Comparison of ENCODE assay signal across 8 mouse cellular contexts in the genomic region with DNA sequence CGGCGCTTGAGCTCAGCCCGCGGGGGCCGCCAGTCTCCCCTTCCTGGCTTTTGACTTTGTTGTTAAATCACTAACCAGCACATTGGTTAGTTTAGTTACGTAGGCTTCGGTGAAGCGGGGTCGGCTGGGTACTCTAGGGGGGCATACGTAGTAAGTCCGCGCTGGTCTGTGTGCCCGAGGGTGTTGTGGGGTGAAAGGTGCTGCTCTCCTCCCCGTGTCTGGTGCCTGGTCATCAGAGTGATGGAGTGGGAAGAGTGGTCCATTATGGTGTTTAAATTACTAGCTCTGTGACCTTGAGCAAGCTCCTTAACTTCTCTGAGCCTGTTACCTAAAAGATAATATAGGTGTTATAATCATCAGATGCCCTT. TPM values are rescaled to one million over a fixed set of nuclear protein-coding genes. Genes with fewer than 3 reads are reported as not detected.
A peak's percentile ranks its signal among the peaks of the same experiment; 100 is the strongest.
DNase-seq lines count a peak whose midpoint lies in the region; ATAC-seq and TF ChIP-seq lines count a peak whose summit lies in the region.

No protein-coding gene starts in this region.

- no peaks in the 10 kb centered on the region for H3K36me3 ChIP-seq in heart, adult 2 months (ENCODE audit: control insufficient read depth, insufficient read depth, low read length)
- H3K36me3 ChIP-seq in thymus, adult 2 months (ENCODE audit: control insufficient read depth, insufficient read depth, low read length): no peaks in the 10 kb centered on the region
- H3K36me3 ChIP-seq in liver, embryonic 15.5 days (replicated peaks): no peaks in the 10 kb centered on the region

- no peaks in the 10 kb centered on the region for H3K9me3 ChIP-seq in liver, embryonic 15.5 days (replicated peaks)

- DNase-seq in heart, adult 2 months: no peak
- DNase-seq in heart, postnatal 10 days: no peak
- no peak for DNase-seq in thymus, adult 2 months
- DNase-seq in thymus, postnatal 4 days: no peak
- DNase-seq in layer of hippocampus, postnatal 36 days: no peak
- no peak for DNase-seq in spleen, postnatal 14 days (ENCODE audit: low spot score in 2 of 2)

- intact Hi-C loops in heart, adult 2 months (cut with DNase I): no loop called here
- intact Hi-C loops in heart, postnatal 10 days (cut with DNase I): no loop called here

- H3K4me1 ChIP-seq in heart, adult 2 months (ENCODE audit: control insufficient read depth, insufficient read depth, low read length): no peaks in the 10 kb centered on the region
- peaks cover 10% of the 10 kb centered on the region; the same call in 1 of the 2 replicates for H3K4me1 ChIP-seq in thymus, adult 2 months (replicated peaks; ENCODE audit: control insufficient read depth, insufficient read depth, low read length)
- H3K4me1 ChIP-seq in liver, embryonic 15.5 days (replicated peaks): peaks cover 9% of the 10 kb centered on the region; the same call in 1 of the 2 replicates

- no peak for ATAC-seq in liver, embryonic 15.5 days (ENCODE audit: insufficient read depth)
- no peak for ATAC-seq in inflammation-experienced regulatory T-cells, adult 6 months

- no peak for TF ChIP-seq EP300 in heart, adult 2 months (IDR thresholded peaks at IDR 0.05; ENCODE audit: insufficient read depth, low read depth, low read length)

- WGBS in heart, adult 2 months: 3% methylated on average over 14 of the region's 14 CpGs
- 8% methylated on average over 14 of the region's 14 CpGs for WGBS in thymus, adult 2 months
- 1% methylated on average over 14 of the region's 14 CpGs for WGBS in liver, embryonic 15.5 days (ENCODE audit: insufficient replicate concordance)

- no peak for TF ChIP-seq CTCF in heart, adult 2 months (IDR thresholded peaks at IDR 0.05)
- TF ChIP-seq CTCF in thymus, adult 2 months (IDR thresholded peaks at IDR 0.05; ENCODE audit: borderline replicate concordance, control insufficient read depth, extremely low read depth, insufficient read depth, low read length, poor library complexity): no peak

- no peak overlapping the region for H3K9ac ChIP-seq in heart, adult 2 months (ENCODE audit: low read depth, low read length)
- no peak overlapping the region for H3K9ac ChIP-seq in liver, embryonic 15.5 days

- peaks cover 10% of the 10 kb centered on the region for H3K27me3 ChIP-seq in heart, adult 2 months (ENCODE audit: control insufficient read depth, insufficient read depth, low read length)
- peaks cover 5% of the 10 kb centered on the region; the same call in 1 of the 2 replicates for H3K27me3 ChIP-seq in thymus, adult 2 months (ENCODE audit: control insufficient read depth, insufficient read depth, low read length)
- peaks cover 63% of the 10 kb centered on the region for H3K27me3 ChIP-seq in liver, embryonic 15.5 days

- peak overlapping the region; percentile 33; the same call in 1 of the 2 replicates for H3K4me3 ChIP-seq in heart, adult 2 months
- H3K4me3 ChIP-seq in thymus, adult 2 months (ENCODE audit: control insufficient read depth, insufficient read depth, low read length): peak overlapping the region; percentile 29
- H3K4me3 ChIP-seq in liver, embryonic 15.5 days (replicated peaks): peak overlapping the region; percentile 42

- no peaks in the 10 kb centered on the region for H3K79me2 ChIP-seq in heart, adult 2 months (replicated peaks; ENCODE audit: control insufficient read depth, insufficient read depth, low read length)

- peak overlapping the region; percentile 65 for H3K4me2 ChIP-seq in liver, embryonic 15.5 days

- no peak overlapping the region for H3K27ac ChIP-seq in heart, adult 2 months
- H3K27ac ChIP-seq in thymus, adult 2 months (ENCODE audit: control insufficient read depth, insufficient read depth, low read length): no peak overlapping the region
- H3K27ac ChIP-seq in liver, embryonic 15.5 days (replicated peaks): no peak overlapping the region

- TF ChIP-seq POLR2A in heart, adult 2 months (IDR thresholded peaks at IDR 0.05; ENCODE audit: insufficient read depth, low read depth, low read length): no peak
- TF ChIP-seq POLR2A in thymus, adult 2 months (IDR thresholded peaks at IDR 0.05; ENCODE audit: control insufficient read depth, extremely low read depth, insufficient read depth, low read length, poor library complexity): no peak

RNA-seq across cellular contexts. Expression of gene Lypd6b, which starts 0.5 kb away (rescaled TPM):
- total RNA-seq in heart, adult 2 months (2021): under 1 TPM in 1 of 2 experiments, not detected in 1; 0.10 TPM
- 0.25 TPM in 1 of 2 replicates, not detected in the other for polyA plus RNA-seq in heart, adult 2 months (2012; rRNA removed)
- total RNA-seq in heart, postnatal 10 days (2021): under 1 TPM in 1 of 2 experiments, not detected in 1; 0.29 TPM
- polyA plus RNA-seq in thymus, adult 2 months (2012; rRNA removed): 5.8 and 6.0 TPM in 2 replicates
- polyA plus RNA-seq in liver, embryonic 15.5 days (2015; fragmentation: Nextera tagmentation; extraction: Ambion mirVana): not detected in 2 replicates
- 1 to 10 TPM; 2.9 to 3.6 TPM for total RNA-seq in layer of hippocampus, postnatal 36 days (2021)
- polyA plus RNA-seq in inflammation-experienced regulatory T-cells, adult 6 months (2017; shearing (Covaris generic)): under 1 TPM; 0.34 to 0.82 (median 0.44) TPM
